16 mouse cellular contexts compared by ENCODE assay signal in genomic region chr11:28998314-28999106, GRCm38 (mm10).
DNase-seq lines count a peak whose midpoint lies in the region.
"Had no signal": no experiment of that assay in that cellular context is flagged by ENCODE, and none has a peak within 500 bp of the region (broad histone marks: within the 10 kb centered on the region; RNA-seq: fewer than 3 reads in every experiment).

No protein-coding gene starts in this region.

- DNase-seq in MN1 (ENCODE audit: low spot score) = peak; percentile 4
- DNase-seq in embryo, embryonic 11 days = peak; percentile 12
- DNase-seq in kidney, adult 8-10 months = peak; percentile 9 to 44
- peak; percentile 6 for DNase-seq in kidney, postnatal 14 days
- DNase-seq in left cerebral cortex, adult 18-20 months (ENCODE audit: low spot score in 2 of 2) = no peak
- no peak for DNase-seq in lung, postnatal 4 days
- no peak for DNase-seq in cerebellum, adult 11-12 months
- DNase-seq: adrenal gland, postnatal 25 days; B cell, adult 2 months; cerebellum, postnatal 10 days; forebrain, postnatal 0 days; heart, postnatal 36 days; layer of hippocampus, postnatal 36 days; liver, postnatal 0 days; right cerebral cortex, postnatal 14 days; thymus, postnatal 36 days had no signal

Comparison
In these comparisons a context has a peak if more than half of its experiments do, and no peak if none do; other contexts are left out.
1. DNase-seq: peak in MN1 (single experiment), embryo, embryonic 11 days (single experiment), kidney, adult 8-10 months (2 of 2) and kidney, postnatal 14 days (single experiment); none in left cerebral cortex, adult 18-20 months (0 of 2), lung, postnatal 4 days (0 of 2) and cerebellum, adult 11-12 months (single experiment).